Mouse (Mus musculus): ENCODE measurements around the gene Asgr1.

DNA sequence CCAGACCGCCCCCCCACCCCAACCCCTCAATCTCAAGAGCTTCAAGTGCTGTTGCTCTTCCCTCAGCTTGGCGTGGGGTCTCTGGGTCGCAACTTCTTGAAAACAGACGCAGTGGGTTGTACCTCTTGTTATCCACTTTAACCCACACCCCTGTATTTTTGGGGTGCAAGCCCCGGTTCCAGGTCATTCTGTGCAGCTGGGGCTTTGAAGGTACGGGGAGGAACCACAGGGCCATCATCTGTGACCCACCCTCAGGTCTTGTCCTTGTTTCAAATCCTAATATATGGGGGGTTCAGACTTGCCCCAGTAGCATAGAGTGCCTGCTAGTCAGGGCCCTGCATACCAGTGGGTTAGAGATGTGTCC, 29.8 kb upstream of the Asgr1 start:
- TF ChIP-seq MYOD1 (IDR thresholded peaks at IDR 0.05; ENCODE audit: control insufficient read depth in 1 of 3, insufficient read length in 2 of 3, low read depth in 2 of 3) (no peak), MAX (IDR thresholded peaks at IDR 0.05; ENCODE audit: low read depth) (no peak), POLR2A (IDR thresholded peaks at IDR 0.05; ENCODE audit: insufficient read length, low read depth) (no peak), USF1 (IDR thresholded peaks at IDR 0.05; ENCODE audit: low read depth) (no peak), CEBPB (IDR thresholded peaks at IDR 0.05; ENCODE audit: insufficient read depth, poor library complexity, severe bottlenecking) (no peak), E2F4 (IDR thresholded peaks at IDR 0.05; ENCODE audit: insufficient read depth) (no peak), TCF12 (IDR thresholded peaks at IDR 0.05; ENCODE audit: insufficient read depth, poor library complexity, severe bottlenecking) (no peak), MYOG (IDR thresholded peaks at IDR 0.05; ENCODE audit: control insufficient read depth in 1 of 3, insufficient read depth in 1 of 3, insufficient read length in 2 of 3, low read depth in 2 of 3) (no peak), POLR2AphosphoS2 (IDR thresholded peaks at IDR 0.05; ENCODE audit: insufficient read length, low read depth) (no peak), TCF3 (IDR thresholded peaks at IDR 0.05; ENCODE audit: insufficient read length, low read depth) (no peak), SRF (IDR thresholded peaks at IDR 0.05; ENCODE audit: control insufficient read depth, insufficient read length, low read depth) (no peak), REST (IDR thresholded peaks at IDR 0.05; ENCODE audit: insufficient read depth, insufficient read length) (no peak)
